Mouse (Mus musculus) layer of hippocampus, postnatal 10 days (tissue): Measurements from ENCODE around the gene Krtap9-3. TPM values are rescaled to one million over a fixed set of nuclear protein-coding genes. Genes with fewer than 3 reads are reported as not detected.
A peak's percentile ranks its signal among the peaks of the same experiment; 100 is the strongest.
"Not testable (repeated sequence)": the region's sequence is repeated elsewhere in the genome, so short reads cannot be mapped to it uniquely, and the experiment has no call there.

ENCODE experiments used
- DNase-seq, 2 experiments: peaks; one replicate each; pipeline ENCODE4 v3.0.0; 2021; ENCODE audit warnings: low spot score in 2 of 2
- long read RNA-seq: library from polyadenylated mRNA; stranded (forward); transcript quantifications from one replicate; pipeline ENCODE4 v2.0.0, GENCODE M21; 2023
- total RNA-seq, 2 experiments: library from RNA; stranded (reverse); gene quantifications; 2 replicates each; pipeline ENCODE4 v1.2.3; 2021

Krtap9-3 gene
- not detected for total RNA-seq
- long read RNA-seq: 0 reads

DNA sequence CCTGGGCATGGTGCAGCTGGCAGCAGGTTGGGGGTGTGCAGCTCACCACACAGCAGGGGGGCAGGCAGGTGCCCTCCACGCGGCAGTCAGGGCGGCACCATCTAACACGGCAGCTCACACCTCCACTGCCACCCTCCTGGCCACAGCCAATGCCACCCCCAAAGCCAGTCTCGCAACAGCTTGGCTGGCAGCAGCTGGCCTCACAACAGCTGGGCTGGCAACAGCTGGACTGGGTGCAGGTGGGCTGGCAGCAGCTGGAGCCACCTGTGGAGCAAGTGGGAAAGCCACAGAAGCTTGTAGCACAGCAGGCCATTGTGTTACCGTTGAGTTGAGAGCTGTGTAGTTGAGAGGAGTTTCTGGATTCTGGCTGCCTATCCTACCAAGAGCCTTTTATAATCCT is at the start of gene Krtap9-3:
TSS of gene Krtap9-3 (minus strand) at position 364 of the 400 bp plus-strand sequence.
- not testable (repeated sequence) for DNase-seq

DNA sequence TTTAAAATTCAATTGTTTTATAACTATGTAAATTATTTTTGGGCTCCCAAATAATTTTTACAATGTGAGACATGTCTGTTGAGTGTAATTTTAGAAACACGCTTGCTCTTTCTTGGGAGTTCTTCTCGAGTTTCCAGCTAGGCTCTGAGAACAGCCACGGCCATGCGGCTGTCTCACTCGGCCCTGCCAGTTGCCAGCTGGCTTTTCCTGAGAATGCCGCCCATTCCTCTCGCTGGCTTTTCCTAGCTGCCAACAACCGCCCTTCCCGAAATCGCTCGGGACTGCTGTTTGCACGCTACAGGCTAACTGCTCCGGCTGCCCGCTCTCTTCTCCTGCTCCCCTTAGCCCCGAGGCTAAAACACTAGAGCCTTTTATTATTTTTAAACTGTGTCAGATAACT is 48.5 kb upstream of the Krtap9-3 start:
- peak in 1 of 2 experiments; percentile 16 for DNase-seq

DNA sequence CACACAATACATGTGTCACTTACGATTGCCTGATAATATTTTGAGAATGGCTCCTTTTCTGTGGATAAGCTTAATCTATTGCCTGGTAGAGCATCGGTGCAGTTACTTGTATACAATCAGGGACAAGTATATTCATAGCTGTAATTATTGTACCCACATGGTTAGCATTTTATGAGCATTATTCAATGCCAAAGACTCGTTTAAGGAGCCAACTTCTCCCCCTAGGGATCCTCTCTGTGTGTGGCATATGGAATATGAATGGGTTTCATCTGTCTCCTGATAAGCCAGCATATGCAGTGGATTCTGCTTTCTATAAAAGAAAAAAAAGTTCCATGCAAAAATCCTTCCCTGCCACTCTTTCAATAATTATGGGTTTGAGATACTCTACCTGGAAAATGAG is 46.4 kb upstream of the Krtap9-3 start:
- no peak for DNase-seq

DNA sequence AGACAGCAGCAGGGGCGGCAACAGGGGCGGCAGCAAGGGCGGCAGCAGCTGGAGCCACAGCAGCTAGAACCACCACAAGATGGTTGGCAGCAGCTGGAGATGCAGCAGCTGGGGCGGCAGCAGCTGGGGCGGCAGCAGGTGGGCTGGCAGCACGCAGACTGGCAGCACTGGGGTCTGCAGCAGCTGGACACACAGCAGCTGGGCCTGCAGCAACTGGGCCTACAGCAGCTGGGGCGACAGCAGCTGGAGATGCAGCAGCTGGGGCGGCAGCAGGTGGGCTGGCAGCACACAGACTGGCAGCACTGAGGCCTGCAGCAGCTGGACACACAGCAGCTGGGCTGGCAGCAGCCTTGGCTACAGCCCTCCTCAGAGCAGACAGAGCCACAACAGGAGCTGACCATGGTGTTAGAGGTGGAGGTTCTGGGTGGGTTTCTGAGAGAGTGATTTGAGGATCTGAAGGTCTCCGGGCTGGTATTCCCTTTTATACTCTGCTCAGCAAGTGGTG is 45.8 kb upstream of the Krtap9-3 start, which contains the start of gene Krtap4-7:
TSS of gene Krtap4-7 (minus strand) at position 455 of the 505 bp plus-strand sequence.
- DNase-seq: not testable (repeated sequence)

DNA sequence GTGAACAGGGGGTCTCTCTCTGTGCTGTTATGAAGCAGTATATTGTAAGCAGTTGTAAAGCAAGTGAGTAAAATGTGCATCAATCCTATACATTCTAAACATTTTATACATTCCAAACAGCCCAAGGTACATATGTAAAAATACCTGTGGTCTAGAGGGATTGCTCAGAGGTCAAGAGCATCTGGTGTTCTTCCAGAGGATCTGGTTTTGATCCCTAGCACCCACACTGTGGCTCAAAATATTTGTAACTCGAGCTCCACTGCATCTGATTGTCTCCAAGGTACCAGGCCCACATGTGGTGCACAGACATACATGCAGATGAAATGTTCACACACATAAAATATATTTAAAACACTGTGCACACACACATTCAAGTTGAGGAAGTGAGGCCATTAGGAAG is 43.0 kb upstream of the Krtap9-3 start:
- no peak for DNase-seq

DNA sequence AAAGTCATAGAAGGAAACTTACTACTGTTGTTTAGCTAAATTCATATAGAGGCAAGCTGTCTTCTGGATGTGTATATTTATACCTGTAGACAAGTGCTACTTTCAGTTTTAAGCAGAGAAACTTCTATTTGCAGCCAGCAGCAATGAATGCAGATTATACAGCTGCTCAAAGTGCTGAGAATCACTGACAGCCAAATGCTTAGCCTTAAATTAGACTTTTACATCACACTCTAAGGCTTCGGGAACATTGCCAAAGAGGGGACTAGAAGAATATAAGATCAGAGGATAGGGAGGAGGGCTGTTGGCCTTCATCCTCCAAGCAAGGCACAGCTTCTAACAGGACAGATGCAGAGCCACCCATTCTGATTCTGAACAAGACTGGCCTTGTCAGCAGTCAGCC is 39.2 kb upstream of the Krtap9-3 start:
- DNase-seq: no peak

DNA sequence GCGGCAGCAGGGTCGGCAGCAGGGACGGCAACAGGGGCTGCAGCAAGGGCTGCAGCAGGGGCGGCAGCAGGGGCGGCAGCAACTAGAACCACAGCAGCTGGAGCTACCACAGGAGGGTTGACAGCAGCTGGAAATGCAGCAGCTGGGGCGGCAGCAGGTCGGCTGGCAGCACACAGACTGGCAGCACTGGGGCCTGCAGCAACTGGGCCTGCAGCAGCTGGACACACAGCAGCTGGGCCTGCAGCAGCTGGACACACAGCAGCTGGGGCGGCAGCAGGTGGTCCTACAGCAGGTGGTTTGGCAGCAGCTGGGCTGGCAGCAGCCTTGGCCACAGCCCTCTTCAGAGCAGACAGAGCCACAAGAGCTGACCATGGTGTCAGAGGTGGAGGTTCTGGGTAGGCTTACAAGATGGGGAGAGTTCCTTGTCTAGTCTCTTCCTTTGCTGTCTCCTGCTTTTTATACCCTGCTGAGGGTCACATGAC is 36.8 kb upstream of the Krtap9-3 start, which contains the start of gene Krtap4-2:
TSS of gene Krtap4-2 (minus strand) at position 432 of the 482 bp plus-strand sequence.
- no peak for DNase-seq

DNA sequence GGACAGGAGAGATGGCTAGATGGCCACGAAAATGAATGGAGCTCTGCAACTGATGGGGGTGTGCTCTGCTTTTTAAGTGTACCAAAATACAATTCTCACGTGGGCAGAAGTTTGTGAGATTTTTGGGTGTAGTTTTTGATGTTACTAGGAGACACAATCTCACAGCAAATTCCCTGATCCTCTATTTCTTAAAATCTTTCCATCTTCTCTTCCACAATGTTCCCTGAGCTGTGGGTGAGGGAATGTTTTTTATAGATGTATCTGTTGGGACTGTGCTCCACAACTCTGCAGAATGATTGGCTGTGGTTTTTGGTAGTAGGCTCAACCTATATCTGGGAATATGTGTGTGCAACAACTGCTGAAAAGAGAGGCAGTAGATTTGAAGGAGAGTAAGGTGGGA is 35.4 kb upstream of the Krtap9-3 start:
- DNase-seq: no peak

DNA sequence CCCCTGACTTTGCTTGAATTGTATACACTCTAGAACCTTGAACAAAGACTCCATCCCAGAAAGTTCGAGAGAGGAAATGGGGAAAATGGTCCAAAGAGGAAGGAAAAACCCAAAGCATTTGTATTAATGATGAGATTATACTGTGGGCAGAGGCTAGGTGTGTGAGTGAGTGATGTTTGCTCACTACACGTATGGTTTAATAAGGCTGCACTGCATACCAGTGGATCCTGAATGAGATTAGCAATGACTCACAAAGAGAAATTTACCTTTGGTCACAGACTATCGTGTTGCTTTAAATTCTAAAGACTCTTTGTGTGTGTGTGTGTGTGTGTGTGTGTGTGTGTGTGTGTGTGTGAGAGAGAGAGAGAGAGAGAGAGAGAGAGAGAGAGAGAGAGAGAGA is 33.0 kb upstream of the Krtap9-3 start:
- DNase-seq: no peak

DNA sequence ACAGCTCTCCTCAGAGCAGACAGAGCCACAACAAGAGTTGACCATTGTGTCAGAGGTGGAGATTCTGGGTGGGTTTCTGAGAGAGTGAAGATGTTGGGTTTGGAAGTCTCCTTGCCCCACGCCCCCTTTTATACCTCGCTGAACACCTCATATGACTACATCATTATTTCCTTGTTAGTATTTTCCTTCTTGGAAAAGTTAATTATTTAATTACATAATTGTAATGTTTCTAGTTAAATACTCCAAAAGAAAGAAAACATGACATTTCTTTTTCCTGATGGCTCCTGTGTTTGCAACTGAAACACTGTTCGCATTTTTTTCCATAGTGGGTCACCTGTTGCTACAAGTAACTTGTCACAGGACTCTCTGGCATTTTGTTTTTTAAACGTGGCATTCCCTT is 30.2 kb upstream of the Krtap9-3 start, which contains the start of gene Krtap4-1:
TSS of gene Krtap4-1 (minus strand) at position 101 of the 400 bp plus-strand sequence.
- DNase-seq: no peak

DNA sequence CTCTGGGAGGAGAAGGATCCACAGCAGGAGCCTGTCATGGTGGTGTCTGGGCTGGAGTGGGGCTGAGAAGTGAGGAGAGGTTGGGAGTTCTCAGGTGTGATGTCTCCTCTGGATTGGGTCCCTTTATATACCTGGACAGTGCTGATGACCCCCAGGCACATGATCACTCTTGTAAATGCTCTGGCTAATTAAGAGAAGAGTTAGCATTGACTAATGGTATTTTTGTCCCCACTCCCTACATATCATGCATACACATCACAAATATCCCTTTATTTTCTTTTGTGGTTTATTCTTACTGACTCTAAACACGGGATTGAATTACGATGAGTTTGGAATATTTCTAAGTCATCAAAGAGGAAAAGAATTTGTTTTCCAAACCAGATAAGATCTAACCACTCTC is 22.4 kb upstream of the Krtap9-3 start, which contains the start of gene Gm11562:
TSS of gene Gm11562 (minus strand) at position 101 of the 400 bp plus-strand sequence.
- DNase-seq: no peak

DNA sequence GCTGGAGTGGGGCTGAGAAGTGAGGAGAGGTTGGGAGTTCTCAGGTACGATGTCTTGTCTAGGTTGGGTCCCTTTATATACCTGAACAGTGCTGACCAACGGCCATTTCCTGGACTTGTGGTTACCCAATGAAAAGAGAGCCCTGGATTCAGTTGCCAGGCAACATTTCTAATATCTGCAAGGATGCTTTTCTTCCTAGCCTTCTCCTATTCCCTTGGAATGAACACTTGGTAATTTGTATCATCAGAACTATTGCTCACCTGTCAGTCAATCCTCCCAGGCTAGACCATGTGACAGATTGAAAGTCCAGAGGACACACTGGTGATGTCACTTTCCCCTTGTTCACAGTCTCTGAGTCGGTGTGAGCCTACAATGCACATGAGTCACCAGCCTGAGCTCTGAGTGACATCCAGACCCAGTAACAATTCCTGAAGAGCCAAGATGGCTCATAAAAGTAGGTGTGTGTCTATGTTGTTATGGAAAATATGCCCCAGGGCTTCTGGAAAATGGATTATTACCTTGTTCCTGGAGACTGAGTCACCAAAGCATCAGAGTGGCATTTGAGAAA is 17.0 kb upstream of the Krtap9-3 start, which contains the start of gene Krtap2-4:
TSS of gene Krtap2-4 (minus strand) at position 51 of the 568 bp plus-strand sequence.
- DNase-seq: no peak

DNA sequence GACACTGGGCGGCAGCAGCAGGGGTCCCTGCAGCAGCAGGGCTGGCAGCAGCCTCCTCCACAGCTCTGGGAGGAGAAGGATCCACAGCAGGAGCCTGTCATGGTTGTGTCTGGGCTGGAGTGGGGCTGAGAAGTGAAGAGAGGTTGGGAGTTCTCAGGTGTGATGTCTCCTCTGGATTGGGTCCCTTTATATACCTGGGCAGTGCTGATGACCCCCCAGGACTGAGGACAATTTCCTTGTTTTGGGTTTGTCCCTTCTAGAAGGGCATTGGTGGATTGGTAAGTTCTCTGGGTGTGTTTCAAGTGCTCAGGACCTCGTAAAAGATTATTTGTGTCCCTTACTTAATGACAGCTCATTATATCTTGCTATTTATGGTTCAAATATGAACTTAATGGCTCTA is 12.2 kb upstream of the Krtap9-3 start, which contains the start of gene Gm11937:
TSS of gene Gm11937 (minus strand) at position 101 of the 400 bp plus-strand sequence.
- DNase-seq: not testable (repeated sequence)

DNA sequence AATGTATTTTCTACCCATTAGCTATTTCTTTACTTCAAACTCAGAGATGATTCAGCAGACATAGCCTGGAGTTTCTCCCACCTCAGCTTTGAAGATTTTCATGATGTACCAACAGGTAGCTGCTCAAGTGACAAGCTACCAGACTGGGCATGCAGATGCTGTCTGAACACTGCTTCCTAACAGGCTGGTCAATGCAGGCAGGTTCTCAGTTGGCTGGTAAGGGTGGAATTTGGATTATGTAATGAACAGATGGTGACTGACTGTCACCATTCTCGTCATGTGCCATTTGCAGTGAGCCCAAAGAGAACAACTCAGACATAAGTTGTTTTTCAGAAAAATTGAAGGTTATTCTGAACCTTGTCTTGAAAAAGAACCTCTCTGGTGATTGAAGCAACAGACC is 11.2 kb upstream of the Krtap9-3 start:
- peak; percentile 10 to 17 for DNase-seq

DNA sequence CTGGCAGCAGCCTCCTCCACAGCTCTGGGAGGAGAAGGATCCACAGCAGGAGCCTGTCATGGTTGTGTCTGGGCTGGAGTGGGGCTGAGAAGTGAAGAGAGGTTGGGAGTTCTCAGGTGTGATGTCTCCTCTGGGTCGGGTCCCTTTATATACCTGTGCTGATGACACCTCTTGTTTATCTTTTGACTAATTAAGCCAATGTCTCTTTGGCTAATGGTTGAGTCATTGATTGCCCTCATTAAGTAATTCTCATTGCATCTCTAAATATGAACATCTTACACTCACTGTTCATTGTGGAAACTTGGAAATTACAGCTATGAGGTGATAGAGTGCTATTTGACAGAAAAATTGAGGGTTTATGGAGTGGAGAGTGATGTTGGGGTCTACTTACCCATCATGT is 5.3 kb upstream of the Krtap9-3 start, which contains the start of gene Gm11938:
TSS of gene Gm11938 (minus strand) at position 101 of the 400 bp plus-strand sequence.
- DNase-seq: not testable (repeated sequence)

DNA sequence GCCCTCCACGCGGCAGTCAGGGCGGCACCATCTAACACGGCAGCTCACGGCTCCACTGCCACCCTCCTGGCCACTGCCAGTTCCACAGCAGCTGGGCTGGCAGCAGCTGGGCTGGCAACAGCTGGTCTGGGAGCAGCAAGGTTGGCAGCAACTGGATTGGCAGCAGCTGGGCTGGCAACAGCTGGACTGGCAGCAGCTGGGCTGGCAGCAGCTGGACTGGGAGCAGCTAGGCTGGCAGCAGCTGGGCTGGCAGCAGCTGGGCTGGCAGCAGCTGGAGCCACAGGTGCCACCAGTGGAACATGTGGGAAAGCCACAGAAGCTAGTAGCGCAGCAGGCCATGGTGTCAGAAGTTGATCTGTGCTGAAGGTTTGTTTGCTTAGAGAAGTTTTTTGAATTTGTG is 6.9 kb downstream of the Krtap9-3 start, which contains the start of gene Krtap1-3:
TSS of gene Krtap1-3 (minus strand) at position 359 of the 400 bp plus-strand sequence.
- no peak for DNase-seq

DNA sequence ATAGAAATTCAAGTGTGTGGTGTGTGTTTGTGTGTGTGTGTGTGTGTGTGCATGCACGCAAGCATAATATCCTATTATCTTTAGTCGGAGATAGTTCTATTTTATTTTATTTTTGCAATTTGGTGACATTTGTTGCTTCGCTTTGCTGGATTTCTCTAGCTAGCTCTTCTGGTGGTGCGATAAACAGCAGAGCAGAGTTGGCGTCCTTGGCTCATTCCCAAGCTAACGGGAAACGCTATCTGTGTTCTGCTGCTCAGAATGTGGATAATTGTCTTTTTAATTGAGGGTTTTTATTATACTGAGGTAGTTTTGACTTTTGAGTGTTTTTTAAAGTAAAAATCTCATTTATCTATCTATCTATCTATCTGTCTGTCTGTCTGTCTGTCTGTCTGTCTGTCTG is 12.8 kb downstream of the Krtap9-3 start:
- peak; percentile 29 to 40 for DNase-seq

DNA sequence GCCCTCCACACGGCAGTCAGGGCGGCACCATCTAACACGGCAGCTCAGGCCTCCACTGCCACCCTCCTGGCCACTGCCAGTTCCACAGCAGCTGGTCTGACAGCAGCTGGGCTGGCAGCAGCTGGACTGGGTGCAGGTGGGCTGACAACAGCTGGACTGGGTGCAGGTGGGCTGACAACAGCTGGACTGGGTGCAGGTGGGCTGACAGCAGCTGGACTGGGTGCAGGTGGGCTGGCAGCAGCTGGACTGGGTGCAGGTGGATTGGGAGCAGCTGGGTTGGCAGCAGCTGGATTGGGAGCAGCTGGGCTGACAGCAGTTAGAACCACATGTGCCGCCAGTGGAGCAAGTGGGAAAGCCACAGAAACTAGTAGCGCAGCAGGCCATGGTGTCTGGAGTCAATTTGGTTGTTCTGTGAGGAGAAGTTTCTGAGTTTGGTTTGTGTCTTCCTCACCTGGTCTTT is 14.6 kb downstream of the Krtap9-3 start, which contains the start of gene Krtap1-4:
TSS of gene Krtap1-4 (minus strand) at position 410 of the 460 bp plus-strand sequence.
- DNase-seq: no peak

DNA sequence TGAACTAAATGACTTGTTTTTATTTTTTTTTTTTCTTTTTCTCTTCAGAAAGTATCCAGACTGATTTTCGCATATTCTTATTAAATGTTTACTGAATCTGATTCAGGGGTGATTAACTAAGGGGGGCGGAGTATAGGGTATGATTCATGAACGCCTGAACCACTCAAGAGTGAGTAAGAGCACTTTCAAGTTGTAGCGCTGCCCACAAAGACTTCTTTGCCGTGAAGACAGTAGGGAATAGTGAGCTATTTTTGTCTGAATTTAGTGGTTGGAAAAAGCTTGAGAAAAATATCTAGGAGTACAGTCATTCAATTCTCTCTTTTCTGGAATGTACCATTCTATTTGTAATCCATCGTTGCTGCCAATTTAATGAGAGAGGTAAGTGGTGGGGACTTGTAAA is 16.3 kb downstream of the Krtap9-3 start:
- DNase-seq: no peak

DNA sequence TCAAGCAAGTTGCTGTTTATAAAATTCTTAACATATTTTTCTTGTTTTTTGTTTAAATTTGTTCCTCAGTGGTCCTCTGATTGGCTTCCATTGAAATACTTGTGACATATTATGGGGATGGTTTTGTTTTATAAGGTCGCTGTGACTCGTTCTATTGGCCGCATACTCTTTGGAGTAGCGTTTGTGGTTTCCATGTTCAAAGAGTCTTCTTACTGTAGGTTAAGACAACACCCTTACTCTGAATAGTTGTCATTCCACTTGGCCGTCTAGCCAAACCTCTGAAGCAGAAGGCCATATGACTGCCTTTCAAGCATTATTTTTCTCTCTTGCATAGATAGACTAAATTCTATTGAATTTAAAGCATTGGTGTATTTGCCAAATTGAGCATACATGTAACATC is 16.9 kb downstream of the Krtap9-3 start:
- no peak for DNase-seq

DNA sequence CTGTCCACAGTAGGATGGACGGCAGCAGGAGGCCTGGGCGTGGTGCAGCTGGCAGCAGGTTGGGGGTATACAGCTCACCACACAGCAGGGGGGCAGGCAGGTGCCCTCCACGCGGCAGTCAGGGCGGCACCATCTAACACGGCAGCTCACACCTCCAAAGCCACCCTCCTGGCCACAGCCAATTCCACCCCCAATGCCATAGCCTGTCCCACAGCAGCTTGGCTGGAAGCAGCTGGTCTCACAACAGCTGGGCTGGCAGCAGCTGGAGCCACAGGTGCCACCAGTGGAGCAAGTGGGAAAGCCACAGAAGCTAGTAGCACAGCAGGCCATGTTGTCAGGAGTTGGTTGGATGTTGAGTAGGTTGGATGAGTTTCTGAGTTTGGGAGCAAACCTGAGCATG is 17.3 kb downstream of the Krtap9-3 start, which contains the start of gene Krtap1-5:
TSS of gene Krtap1-5 (minus strand) at position 381 of the 400 bp plus-strand sequence.
- no peak for DNase-seq

DNA sequence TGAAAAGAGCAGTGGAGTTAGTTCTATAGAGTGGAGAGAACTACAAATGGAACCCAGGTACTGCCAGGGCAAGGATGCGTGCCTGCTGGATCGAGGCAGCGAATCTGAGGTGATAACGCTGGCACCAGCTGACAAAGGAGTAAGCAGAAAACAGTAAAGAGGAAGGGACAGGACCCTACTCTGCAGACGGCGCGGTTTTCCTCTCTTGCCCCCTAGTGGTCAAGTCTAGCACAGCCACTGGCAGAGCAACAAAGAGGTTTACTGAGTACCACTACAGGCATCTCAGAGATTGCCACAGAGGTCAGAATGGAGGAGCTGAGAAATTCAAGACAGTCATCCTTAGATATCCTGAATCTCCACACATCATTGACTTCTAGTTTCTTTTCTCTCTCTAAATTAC is 23.8 kb downstream of the Krtap9-3 start:
- peak; percentile 74 to 78 for DNase-seq
